Mouse (Mus musculus) Patski (cell line): Measurements from ENCODE around the gene Taf4. TPM values are rescaled to one million over a fixed set of nuclear protein-coding genes. Genes with fewer than 3 reads are reported as not detected.

Source experiments
- ATAC-seq: fragments of 100-300 bp; one replicate; pipeline ENCODE4 v1.8.0; 2021
- CTCF ChIA-PET: fragments of 350-600 bp; sonication (Branson Sonifier 250); formaldehyde crosslinking; loops from one replicate; lab custom pipeline; 2022; ENCODE audit warnings: inconsistent platforms; lab: Charles Lee
- POLR2A ChIA-PET: fragments of 350-600 bp; sonication (Branson Sonifier 250); formaldehyde crosslinking; loops from one replicate; lab custom pipeline; 2022; ENCODE audit warnings: antibody characterized with exemption, inconsistent platforms; lab: Charles Lee
- DNase-seq: peaks from one replicate; pipeline ENCODE4 v3.0.0-alpha.2; 2011; ENCODE audit warnings: low read depth, low spot score
- H3K27me3 ChIP-seq: fragments of 371-371 bp; one replicate; pipeline ENCODE4 v1.5.1; 2021
- CTCF ChIP-seq: fragments of 100-300 bp; IDR thresholded peaks from one replicate; pipeline ENCODE4 v1.5.1; 2021
- in situ Hi-C: fragments of 300-500 bp; cut with MboI; formaldehyde crosslinking; loops from 3 replicates; pipeline ENCODE4 v1.11.1; 2018; ENCODE audit warnings: low pct_unique_long_range_greater_than_20kb, mixed read lengths
- polyA plus RNA-seq: library from polyadenylated mRNA; unstranded; gene quantifications from one replicate; pipeline ENCODE4 v1.2.3, GENCODE M21; 2021

The Taf4 gene
- polyA plus RNA-seq, 1 experiment from 2014 or later: 23.5 TPM

DNA sequence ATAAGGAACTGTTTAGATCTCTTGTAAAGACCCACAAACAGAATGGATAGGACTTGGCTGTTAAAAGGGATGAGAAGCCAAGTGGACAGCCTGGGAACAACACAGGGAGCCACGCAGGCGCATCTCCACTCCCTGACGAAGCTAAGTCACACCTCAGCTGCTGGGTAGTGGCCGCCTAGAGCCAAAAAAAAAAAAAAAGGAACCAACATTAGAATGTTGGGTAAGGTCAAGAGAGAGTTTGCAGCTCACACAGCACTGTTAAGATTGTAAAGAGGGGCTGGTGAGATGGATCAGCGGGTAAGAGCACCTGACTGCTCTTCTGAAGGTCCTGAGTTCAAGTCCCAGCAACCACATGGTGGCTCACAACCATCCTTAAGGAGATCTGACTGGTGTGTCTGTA is 27.6 kb downstream of the Taf4 start:
- no peak for TF ChIP-seq CTCF
- DNase-seq: no peak
- ATAC-seq: no peak
- in situ Hi-C loops: no loop called here
- no peaks in the 10 kb centered on the region for H3K27me3 ChIP-seq
- POLR2A ChIA-PET: no interaction called here
- CTCF ChIA-PET: interaction anchor here (1.1 to 1.8 kb wide), 3 partner anchors 11 to 28 kb away, joined by 3 to 4 read pairs (median 4); partner anchors contain the start of gene Taf4

DNA sequence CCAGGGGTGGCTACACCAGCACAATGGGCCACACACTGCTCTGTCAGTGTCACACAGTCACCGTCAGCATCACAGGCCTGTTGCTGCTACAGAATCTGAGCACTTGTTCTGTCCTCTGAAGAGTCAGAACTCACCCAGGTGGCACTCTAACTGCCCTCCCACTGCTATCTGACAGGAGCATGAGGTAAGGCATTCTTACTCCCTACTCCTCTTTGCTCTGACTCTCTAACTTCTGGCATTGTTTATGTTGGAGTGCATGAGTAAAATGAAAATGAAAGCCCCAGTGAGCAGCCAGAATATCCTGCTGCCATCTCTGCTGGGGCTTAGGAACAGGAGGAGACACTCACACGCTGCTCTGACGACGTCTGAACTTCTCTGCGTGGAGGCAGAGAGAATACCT is 28.8 kb downstream of the Taf4 start:
- in situ Hi-C loops: no loop called here
- CTCF ChIA-PET: interaction anchor here (1.8 kb wide), 1 partner anchor 10 kb away, joined by 4 read pairs; no protein-coding TSS in a partner anchor
- H3K27me3 ChIP-seq: no peaks in the 10 kb centered on the region
- no peak for TF ChIP-seq CTCF
- POLR2A ChIA-PET: no interaction called here
- no peak for DNase-seq
- ATAC-seq: no peak

DNA sequence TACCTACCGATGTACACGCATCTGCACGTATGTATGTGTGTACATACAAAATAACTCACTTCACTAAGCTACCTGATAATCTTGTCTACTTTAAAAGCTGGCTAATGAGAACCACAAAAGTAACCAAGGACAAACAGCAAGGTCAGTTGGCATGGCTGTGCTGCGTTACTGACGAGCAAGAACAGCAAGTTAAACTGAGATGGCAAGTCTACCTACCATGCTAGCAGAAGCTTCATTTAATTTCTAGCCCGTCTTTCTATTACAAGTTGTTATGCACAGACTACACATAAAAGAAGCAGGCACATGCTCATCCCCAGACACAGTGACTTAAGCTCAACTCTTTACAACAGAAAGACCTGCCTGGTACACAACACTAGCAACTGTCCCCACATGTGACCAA is 29.9 kb downstream of the Taf4 start:
- DNase-seq (no peak), ATAC-seq (no peak)
- POLR2A ChIA-PET: interaction anchor here (0.6 kb wide), 2 partner anchors 8 to 72 kb away, joined by 3 read pairs; no protein-coding TSS in a partner anchor
- CTCF ChIA-PET: no interaction called here
- TF ChIP-seq CTCF: no peak
- no peaks in the 10 kb centered on the region for H3K27me3 ChIP-seq
- in situ Hi-C loops: no loop called here

GRCm38 (mm10) chr2:179945051-179945450 is 31.4 kb downstream of the Taf4 start:
- no peak for TF ChIP-seq CTCF
- DNase-seq: no peak
- ATAC-seq: no peak
- in situ Hi-C loops: no loop called here
- ChIA-PET POLR2A (no interaction called here), CTCF (interaction anchor here (1.1 to 1.5 kb wide), 2 partner anchors 9 to 106 kb away, joined by 3 read pairs; no protein-coding TSS in a partner anchor)
- no peaks in the 10 kb centered on the region for H3K27me3 ChIP-seq

- ChIA-PET CTCF (interaction anchor here (0.9 to 1.5 kb wide), 3 partner anchors 8 to 109 kb away, joined by 3 to 4 read pairs (median 3); no protein-coding TSS in a partner anchor), POLR2A (no interaction called here)
- TF ChIP-seq CTCF: no peak
- ATAC-seq (no peak), DNase-seq (no peak)
- H3K27me3 ChIP-seq: no peaks in the 10 kb centered on the region
- in situ Hi-C loops: no loop called here
Observed at GRCm38 (mm10) chr2:179941696-179942095, 34.8 kb downstream of the Taf4 start.

DNA sequence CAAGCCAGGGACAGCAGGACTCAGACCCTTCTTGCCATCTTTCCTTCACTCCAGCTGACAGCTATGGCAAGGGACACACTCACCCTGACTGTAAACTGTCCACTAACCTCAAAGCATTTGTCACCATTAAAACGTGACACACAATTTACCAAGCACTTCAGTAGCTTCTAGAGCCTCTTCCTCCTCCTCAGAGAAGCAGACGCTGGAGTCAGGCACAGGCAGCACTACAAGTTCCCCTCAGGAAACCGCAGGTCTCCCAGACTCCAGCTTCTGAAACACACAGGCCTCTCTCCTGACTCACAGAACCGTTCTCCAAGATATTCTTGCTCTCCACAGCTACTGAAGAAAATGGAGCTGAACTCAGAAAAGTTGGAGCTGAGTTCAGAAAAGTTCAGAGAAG is 39.4 kb downstream of the Taf4 start:
- CTCF ChIA-PET: interaction anchor here (1.3 to 2.1 kb wide), 2 partner anchors 9 to 11 kb away, joined by 4 to 10 read pairs; no protein-coding TSS in a partner anchor
- DNase-seq (no peak), ATAC-seq (no peak)
- TF ChIP-seq CTCF: no peak
- H3K27me3 ChIP-seq: no peaks in the 10 kb centered on the region
- POLR2A ChIA-PET: no interaction called here
- in situ Hi-C loops: no loop called here

- POLR2A ChIA-PET: no interaction called here
- no peak for ATAC-seq
- no peak for TF ChIP-seq CTCF
- no peaks in the 10 kb centered on the region for H3K27me3 ChIP-seq
- CTCF ChIA-PET: no interaction called here
- DNase-seq: no peak
- in situ Hi-C loops: no loop called here
Observed at GRCm38 (mm10) chr2:179934165-179934564, 42.3 kb downstream of the Taf4 start.

DNA sequence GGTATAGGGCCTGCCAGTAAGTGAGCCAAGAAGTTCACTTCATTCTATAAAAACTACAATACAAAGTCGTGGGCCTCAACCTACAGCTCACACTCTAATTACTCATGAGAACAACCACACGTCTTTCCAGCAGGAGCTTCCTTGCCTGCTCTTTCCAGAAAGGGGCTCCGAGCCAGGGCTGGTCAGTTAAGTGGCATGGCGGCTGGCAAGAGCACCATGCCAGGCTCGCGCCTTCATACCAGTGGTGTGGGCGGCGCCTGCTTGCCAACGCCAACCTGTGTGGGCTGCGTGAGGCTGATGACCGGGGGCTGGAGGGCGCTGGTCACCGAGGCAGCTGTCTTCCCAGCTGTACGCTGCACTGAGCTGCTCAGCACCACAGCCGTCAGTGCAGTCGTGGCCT is 44.7 kb downstream of the Taf4 start:
- POLR2A ChIA-PET: no interaction called here
- ATAC-seq (no peak), DNase-seq (no peak)
- no peak for TF ChIP-seq CTCF
- CTCF ChIA-PET: interaction anchor here (0.8 to 1.7 kb wide), 2 partner anchors 9 to 120 kb away, joined by 3 to 5 read pairs; no protein-coding TSS in a partner anchor
- no peaks in the 10 kb centered on the region for H3K27me3 ChIP-seq
- in situ Hi-C loops: no loop called here

GRCm38 (mm10) chr2:179929166-179929565 is 47.3 kb downstream of the Taf4 start:
- CTCF ChIA-PET: interaction anchor here (0.7 to 2.1 kb wide), 5 partner anchors 8 to 122 kb away, joined by 3 to 10 read pairs (median 4); no protein-coding TSS in a partner anchor
- no peak for DNase-seq

DNA sequence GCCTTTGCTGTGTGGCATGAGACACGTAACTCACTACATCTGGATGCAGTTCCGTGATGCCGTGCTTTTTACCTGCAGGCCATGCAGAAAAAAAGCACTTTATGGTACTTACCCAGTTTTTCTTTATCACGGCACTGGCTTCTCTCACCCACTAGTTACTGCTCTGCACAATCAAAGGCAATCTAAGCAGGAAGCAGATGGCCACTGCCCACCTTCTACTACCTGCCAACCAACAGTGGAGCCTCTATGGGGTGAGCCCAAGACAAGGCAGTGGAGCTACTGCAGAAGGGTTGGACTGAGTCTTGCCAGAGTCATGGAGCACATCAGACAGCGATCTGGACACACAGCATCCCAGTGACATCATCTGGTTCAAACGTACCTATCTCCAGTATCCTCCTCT is 52.4 kb downstream of the Taf4 start:
- ChIA-PET CTCF (interaction anchor here (1.7 to 1.8 kb wide), 3 partner anchors 34 to 127 kb away, joined by 4 to 5 read pairs (median 4); no protein-coding TSS in a partner anchor), POLR2A (no interaction called here)
- no peaks in the 10 kb centered on the region for H3K27me3 ChIP-seq
- DNase-seq: no peak
- in situ Hi-C loops: loop anchor here (5.0 kb wide), 2 partner anchors 48 to 328 kb away; no protein-coding TSS in a partner anchor
- TF ChIP-seq CTCF: no peak
- no peak for ATAC-seq

More at GRCm38 (mm10) chr2:179929166-179929565, 47.3 kb downstream of the Taf4 start:
- no peak for ATAC-seq
- no peak for TF ChIP-seq CTCF
- in situ Hi-C loops: no loop called here
- no peaks in the 10 kb centered on the region for H3K27me3 ChIP-seq
- POLR2A ChIA-PET: no interaction called here

GRCm38 (mm10) chr2:179921021-179921653 is 55.3 kb downstream of the Taf4 start:
- no peak for TF ChIP-seq CTCF
- ChIA-PET CTCF (interaction anchor here (0.8 to 5.5 kb wide), 12 partner anchors 8 to 148 kb away, joined by 3 to 26 read pairs (median 3); partner anchors contain the start of gene Ss18l1), POLR2A (no interaction called here)
- no peak for ATAC-seq
- in situ Hi-C loops: loop anchor here (5.0 kb wide), 2 partner anchors 51 to 331 kb away; no protein-coding TSS in a partner anchor
- no peak for DNase-seq
- H3K27me3 ChIP-seq: no peaks in the 10 kb centered on the region
